Mouse (Mus musculus): Measurements from ENCODE around the gene Dusp12. TPM values are rescaled to one million over a fixed set of nuclear protein-coding genes. Genes with fewer than 3 reads are reported as not detected.

The Dusp12 gene
- polyA plus RNA-seq, 1 experiment from 2014 or later = 39.9 TPM

DNA sequence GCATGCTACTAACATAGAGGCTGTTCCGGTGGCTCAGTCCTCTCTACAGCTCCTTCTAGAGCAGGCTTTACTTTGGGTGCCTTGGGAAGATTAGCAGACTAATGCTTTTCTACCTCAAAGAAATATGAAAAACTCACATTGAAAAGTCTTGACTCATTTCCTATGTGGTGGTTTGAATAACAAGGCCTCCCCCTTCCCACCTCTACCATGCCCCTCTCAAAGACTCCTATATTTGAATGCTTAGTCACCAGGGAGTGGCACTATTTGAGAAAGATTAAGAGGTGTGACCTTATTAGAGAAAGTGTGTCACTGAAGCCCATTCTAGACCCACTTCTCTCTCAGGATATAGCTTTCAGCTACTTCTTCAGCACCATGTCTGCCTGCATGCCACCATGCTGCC lies 55.6 kb downstream of the Dusp12 start:
- DNase-seq = no peak
- peaks cover under 1% of the 10 kb centered on the region; the same call in 1 of the 2 replicates for H3K36me3 ChIP-seq (ENCODE audit: insufficient read depth)
- TF ChIP-seq CTCF (IDR thresholded peaks at IDR 0.05; ENCODE audit: low read depth) = no peak

DNA sequence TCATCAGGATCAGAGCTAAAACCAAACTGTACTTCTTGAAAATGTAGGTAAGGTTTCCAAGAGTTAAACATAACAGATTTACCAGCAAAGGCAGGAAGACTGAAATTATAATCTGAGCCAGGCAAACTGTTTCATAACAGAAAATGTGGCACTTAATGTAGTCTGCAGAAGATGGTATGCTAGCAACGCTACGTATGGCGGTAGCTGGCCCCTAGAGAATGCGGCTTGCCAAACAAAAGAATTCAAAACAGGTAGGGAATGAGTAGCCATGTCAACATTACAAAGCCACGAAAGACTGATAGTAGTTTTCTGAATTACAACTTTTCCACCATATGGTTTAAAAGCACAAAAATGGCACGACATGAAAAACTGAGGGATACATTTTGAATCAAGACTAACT lies 56.0 kb downstream of the Dusp12 start:
- no peaks in the 10 kb centered on the region for H3K36me3 ChIP-seq (ENCODE audit: insufficient read depth)
- 85% methylated on average over 6 of the region's 6 CpGs for WGBS
- H3K27ac ChIP-seq (ENCODE audit: low read depth) = no peak overlapping the region
- TF ChIP-seq CTCF (IDR thresholded peaks at IDR 0.05; ENCODE audit: low read depth) = no peak
- no peak overlapping the region for H3K4me2 ChIP-seq
- H3K9me3 ChIP-seq (ENCODE audit: low read depth, low read length) = no peaks in the 10 kb centered on the region
- H3K27me3 ChIP-seq (ENCODE audit: insufficient read depth, low read length) = no peaks in the 10 kb centered on the region
- H3K4me3 ChIP-seq (ENCODE audit: low read depth, low read length) = no peak overlapping the region
- no peak for ATAC-seq (ENCODE audit: insufficient read depth)
- DNase-seq = no peak
- H3K4me1 ChIP-seq (ENCODE audit: insufficient read depth) = no peaks in the 10 kb centered on the region
- H3K9ac ChIP-seq = no peak overlapping the region

More for the DNA sequence above, 55.6 kb downstream of the Dusp12 start:
- ATAC-seq (ENCODE audit: insufficient read depth) = no peak
- H3K4me2 ChIP-seq = no peak overlapping the region
- H3K27ac ChIP-seq (ENCODE audit: low read depth) = no peak overlapping the region
- H3K9ac ChIP-seq = no peak overlapping the region
- H3K27me3 ChIP-seq (ENCODE audit: insufficient read depth, low read length) = no peaks in the 10 kb centered on the region
- 100% methylated on average over 1 of the region's 1 CpGs for WGBS
- no peak overlapping the region for H3K4me3 ChIP-seq (ENCODE audit: low read depth, low read length)
- no peaks in the 10 kb centered on the region for H3K9me3 ChIP-seq (ENCODE audit: low read depth, low read length)
- no peaks in the 10 kb centered on the region for H3K4me1 ChIP-seq (ENCODE audit: insufficient read depth)

Other genes with a start within 250 kb of the Dusp12 start
- 18.8 and 19.9 TPM in 2 replicates for gene Olfml2b, start 241.0 kb downstream of the Dusp12 start, polyA plus RNA-seq (2014; fragmentation: Nextera tagmentation; extraction: Ambion mirVana)
- 9.9 and 11.2 TPM in 2 replicates for gene Atf6, start 17.8 kb downstream of the Dusp12 start, polyA plus RNA-seq (2014; fragmentation: Nextera tagmentation; extraction: Ambion mirVana)
- gene Gm26620, start 475 bp downstream of the Dusp12 start, polyA plus RNA-seq (2014; fragmentation: Nextera tagmentation; extraction: Ambion mirVana) = 0.66 TPM in 1 of 2 replicates, not detected in the other
- not detected in 2 replicates for gene Fcrlb, start 27.4 kb upstream of the Dusp12 start, polyA plus RNA-seq (2014; fragmentation: Nextera tagmentation; extraction: Ambion mirVana)
- gene Fcrla, start 42.0 kb upstream of the Dusp12 start, polyA plus RNA-seq (2014; fragmentation: Nextera tagmentation; extraction: Ambion mirVana) = not detected in 2 replicates
- 2.3 and 2.4 TPM in 2 replicates for gene Fcgr2b, start 91.0 kb upstream of the Dusp12 start, polyA plus RNA-seq (2014; fragmentation: Nextera tagmentation; extraction: Ambion mirVana)
- gene Fcgr4, start 133.4 kb upstream of the Dusp12 start, polyA plus RNA-seq (2014; fragmentation: Nextera tagmentation; extraction: Ambion mirVana) = 0.35 and 0.47 TPM in 2 replicates
- gene Fcgr3, start 179.4 kb upstream of the Dusp12 start, polyA plus RNA-seq (2014; fragmentation: Nextera tagmentation; extraction: Ambion mirVana) = 10.8 and 14.3 TPM in 2 replicates
- gene Cfap126, start 228.4 kb upstream of the Dusp12 start, polyA plus RNA-seq (2014; fragmentation: Nextera tagmentation; extraction: Ambion mirVana) = 2.0 and 2.2 TPM in 2 replicates

Data from lung, embryonic 14.5 days (tissue).